Mouse (Mus musculus): ENCODE measurements around the gene Csrp1. TPM values are rescaled to one million over a fixed set of nuclear protein-coding genes. Genes with fewer than 3 reads are reported as not detected.

Csrp1 gene
- total RNA-seq, 1 experiment from 2014 or later: 52.1 TPM

GRCm38 (mm10) chr1:135771573-135771970 is 51.7 kb downstream of the Csrp1 start:
- DNase-seq: no peak

DNA sequence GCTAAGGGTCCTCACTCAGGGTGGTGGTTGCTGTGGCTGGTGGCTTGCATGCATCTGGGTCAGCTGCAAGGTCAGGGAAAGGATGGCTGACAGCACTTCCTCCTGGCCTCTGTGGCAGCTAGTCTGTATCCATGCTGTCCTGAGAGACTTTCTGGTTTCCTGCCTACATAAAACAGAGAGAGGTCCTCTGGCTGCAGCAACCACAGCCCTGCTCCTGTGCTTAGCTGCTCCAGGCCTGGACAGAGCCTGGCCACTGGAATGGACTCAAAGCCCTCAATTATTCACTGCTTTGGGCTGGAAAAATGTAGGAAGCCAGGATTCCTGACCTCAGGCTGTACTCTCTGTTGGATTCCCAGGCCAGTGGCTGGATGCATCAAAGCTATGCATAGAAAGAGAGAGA is 56.7 kb downstream of the Csrp1 start:
- no peak for DNase-seq

DNA sequence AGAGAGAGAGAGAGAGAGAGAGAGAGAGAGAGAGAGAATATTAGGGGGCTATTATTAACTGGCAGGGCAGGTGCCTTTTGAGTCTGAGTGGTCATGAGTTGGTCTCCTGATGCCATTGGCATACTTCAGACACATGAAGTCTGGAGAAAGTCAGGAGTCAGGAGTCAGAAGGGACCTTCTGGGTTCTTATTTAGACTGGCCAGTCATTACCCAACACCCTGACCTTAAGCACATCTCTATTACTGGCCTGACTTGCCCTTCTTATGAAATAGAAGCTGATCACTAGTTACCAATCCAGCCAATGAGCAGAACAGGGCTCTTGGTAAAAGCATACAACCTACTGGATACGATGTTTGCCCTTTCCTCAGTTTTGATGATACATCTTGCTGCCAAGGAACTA is 57.2 kb downstream of the Csrp1 start:
- no peak for DNase-seq

GRCm38 (mm10) chr1:135778780-135779535 is 59.1 kb downstream of the Csrp1 start, which contains the start of gene Tnni1:
Tnni1 (plus strand) TSS chr1:135779434.
- no peak for DNase-seq

GRCm38 (mm10) chr1:135780649-135781048 is 60.8 kb downstream of the Csrp1 start:
- DNase-seq: no peak

- DNase-seq: peak; percentile 81
Measured at GRCm38 (mm10) chr1:135781220-135781619, 61.4 kb downstream of the Csrp1 start.

- no peak for DNase-seq
Measured at GRCm38 (mm10) chr1:135782816-135783215, 63.0 kb downstream of the Csrp1 start.

GRCm38 (mm10) chr1:135787799-135788198 is 67.9 kb downstream of the Csrp1 start:
- peak; percentile 68 for DNase-seq

GRCm38 (mm10) chr1:135788708-135789107 is 68.8 kb downstream of the Csrp1 start:
- peak; percentile 28 for DNase-seq

- DNase-seq: peak; percentile 84
Measured at GRCm38 (mm10) chr1:135789815-135790214, 70.0 kb downstream of the Csrp1 start.

GRCm38 (mm10) chr1:135792143-135792939 is 72.5 kb downstream of the Csrp1 start:
- no peak for DNase-seq

- no peak for DNase-seq
Measured at GRCm38 (mm10) chr1:135793370-135794215, 73.7 kb downstream of the Csrp1 start.

GRCm38 (mm10) chr1:135794216-135795134 is 74.6 kb downstream of the Csrp1 start:
- DNase-seq: no peak

- DNase-seq: no peak
Measured at GRCm38 (mm10) chr1:135798492-135798891, 78.6 kb downstream of the Csrp1 start.

GRCm38 (mm10) chr1:135799109-135799627 is 79.3 kb downstream of the Csrp1 start:
- DNase-seq: no peak

- no peak for DNase-seq
Measured at GRCm38 (mm10) chr1:135800192-135800950, 80.5 kb downstream of the Csrp1 start.

Measured in adrenal gland, postnatal 25 days (tissue).